Mouse (Mus musculus): Measurements from ENCODE around the gene Tbc1d4. TPM values are rescaled to one million over a fixed set of nuclear protein-coding genes. Genes with fewer than 3 reads are reported as not detected.

Tbc1d4 gene
- polyA plus RNA-seq, 1 experiment from 2014 or later, result 8.8 TPM

DNA sequence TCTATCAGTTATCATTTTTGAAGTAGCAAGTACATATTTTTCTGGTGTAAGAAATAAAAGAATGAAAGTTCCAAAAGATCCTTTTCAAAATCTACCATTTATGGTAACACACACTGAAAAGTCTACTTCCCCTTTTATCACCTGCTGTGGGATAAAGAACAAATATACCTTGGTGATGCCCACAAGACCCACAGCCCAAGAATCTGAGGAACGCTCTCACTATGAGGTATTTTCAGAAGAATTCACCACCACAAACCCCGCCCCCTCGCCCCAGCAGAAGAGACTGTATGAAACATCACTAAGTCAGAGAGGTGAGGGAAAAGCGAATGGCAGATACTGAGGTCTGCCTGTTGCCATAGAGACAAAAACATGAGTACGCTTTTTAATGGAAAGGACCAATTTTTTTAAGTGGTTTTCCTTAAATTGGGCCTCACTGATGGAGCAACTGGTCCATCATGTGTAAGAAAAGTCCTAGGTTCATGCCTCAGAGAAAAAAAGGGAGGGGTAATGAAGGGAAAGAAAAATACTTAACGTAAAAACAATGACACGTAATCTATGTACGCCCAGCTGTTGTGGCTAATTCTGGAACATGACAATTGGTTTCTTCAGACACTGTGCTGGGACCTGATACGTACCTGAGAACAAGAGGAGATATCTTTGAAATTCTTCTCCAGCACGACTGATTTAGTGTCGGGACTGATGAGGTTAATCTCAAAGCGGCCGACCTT lies 104.4 kb downstream of the Tbc1d4 start:
- no peak overlapping the region for H3K9ac ChIP-seq
- no peak overlapping the region for H3K27ac ChIP-seq
- no peak overlapping the region for H3K4me2 ChIP-seq
- H3K27me3 ChIP-seq (replicated peaks), result no peaks in the 10 kb centered on the region
- no peaks in the 10 kb centered on the region for H3K9me3 ChIP-seq
- no peaks in the 10 kb centered on the region for H3K36me3 ChIP-seq (replicated peaks)
- H3K4me3 ChIP-seq, result no peak overlapping the region
- no peak for ATAC-seq (replicated peaks)
- WGBS, result 92% methylated on average over 13 of the region's 13 CpGs
- no peaks in the 10 kb centered on the region for H3K4me1 ChIP-seq

GRCm38 (mm10) chr14:101503168-101503961 lies 105.6 kb downstream of the Tbc1d4 start:
- H3K9ac ChIP-seq, result no peak overlapping the region
- H3K4me1 ChIP-seq, result no peaks in the 10 kb centered on the region
- H3K4me3 ChIP-seq, result no peak overlapping the region
- 89% methylated on average over 3 of the region's 3 CpGs for WGBS
- no peaks in the 10 kb centered on the region for H3K27me3 ChIP-seq (replicated peaks)
- no peaks in the 10 kb centered on the region for H3K36me3 ChIP-seq (replicated peaks)
- H3K27ac ChIP-seq, result no peak overlapping the region
- H3K4me2 ChIP-seq, result no peak overlapping the region
- no peaks in the 10 kb centered on the region for H3K9me3 ChIP-seq
- no peak for ATAC-seq (replicated peaks)

DNA sequence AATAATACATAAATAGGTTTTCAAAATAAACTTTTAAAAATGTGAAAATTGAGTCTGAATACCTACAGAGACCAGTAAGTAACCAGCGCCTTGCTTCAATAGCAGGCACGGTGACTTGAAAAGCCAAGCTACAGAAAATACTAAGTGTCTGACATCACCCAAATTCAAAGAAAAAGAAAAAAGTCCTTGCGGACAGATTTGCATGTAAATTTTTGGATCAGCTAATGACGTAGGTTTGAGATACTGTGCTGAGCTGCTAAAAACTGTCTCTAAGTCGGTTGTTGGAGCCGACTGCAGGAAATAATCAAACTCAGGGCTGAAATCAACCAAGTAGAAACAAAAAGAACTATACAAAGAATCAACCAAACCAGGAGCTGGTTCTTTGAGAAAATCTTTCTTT lies 107.1 kb downstream of the Tbc1d4 start:
- Histone ChIP-seq H3K27me3 (replicated peaks) (no peaks in the 10 kb centered on the region), H3K4me3 (no peak overlapping the region), H3K9me3 (no peaks in the 10 kb centered on the region), H3K36me3 (replicated peaks) (no peaks in the 10 kb centered on the region), H3K4me1 (no peaks in the 10 kb centered on the region), H3K9ac (no peak overlapping the region), H3K4me2 (no peak overlapping the region), H3K27ac (no peak overlapping the region)
- 67% methylated on average over 6 of the region's 6 CpGs for WGBS
- no peak for ATAC-seq (replicated peaks)

DNA sequence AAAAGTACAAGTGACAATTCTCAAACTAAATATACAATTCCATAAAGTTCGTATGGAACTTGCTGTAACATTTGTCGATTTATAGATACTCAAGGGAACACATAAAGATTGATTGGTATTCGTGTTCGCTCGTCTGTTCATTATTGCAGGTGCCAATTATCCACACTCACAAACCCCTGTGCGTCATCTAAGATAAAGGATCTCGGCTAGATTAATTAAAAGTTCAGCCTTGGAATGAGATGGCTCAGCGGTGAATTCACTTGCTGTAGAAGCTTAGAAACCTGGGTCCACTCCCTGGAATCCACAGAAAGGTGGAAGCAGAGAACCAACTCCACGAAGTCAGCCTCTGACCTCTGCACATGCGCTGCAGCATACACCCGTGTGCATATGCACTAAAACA lies 107.5 kb downstream of the Tbc1d4 start:
- 67% methylated on average over 11 of the region's 11 CpGs for WGBS

DNA sequence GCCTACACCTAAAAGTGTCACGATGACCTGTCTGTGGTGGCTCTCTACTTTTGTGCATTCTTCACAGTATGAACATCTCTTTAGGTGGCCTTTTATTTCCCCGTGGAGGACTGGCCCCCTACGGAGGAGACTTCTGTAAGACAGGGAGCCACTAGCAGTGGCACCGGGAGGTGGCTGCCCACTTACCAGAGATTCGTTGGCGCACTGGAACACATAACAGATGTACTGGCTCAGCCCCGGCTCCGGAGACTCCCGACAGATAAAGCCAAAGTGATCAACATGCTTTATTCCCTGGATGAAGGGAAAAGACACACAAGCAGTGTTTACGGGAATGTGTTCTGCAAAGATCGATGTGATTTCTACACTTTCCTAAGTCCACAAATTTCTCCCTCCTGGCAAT lies 108.2 kb downstream of the Tbc1d4 start:
- Histone ChIP-seq H3K27me3 (replicated peaks) (no peaks in the 10 kb centered on the region), H3K4me1 (no peaks in the 10 kb centered on the region), H3K9ac (no peak overlapping the region), H3K9me3 (no peaks in the 10 kb centered on the region), H3K36me3 (replicated peaks) (no peaks in the 10 kb centered on the region), H3K27ac (no peak overlapping the region), H3K4me3 (no peak overlapping the region), H3K4me2 (no peak overlapping the region)
- no peak for ATAC-seq (replicated peaks)
- WGBS, result 65% methylated on average over 11 of the region's 11 CpGs

More for the DNA sequence above, 107.5 kb downstream of the Tbc1d4 start:
- Histone ChIP-seq H3K4me1 (no peaks in the 10 kb centered on the region), H3K36me3 (replicated peaks) (no peaks in the 10 kb centered on the region), H3K4me2 (no peak overlapping the region), H3K27me3 (replicated peaks) (no peaks in the 10 kb centered on the region), H3K9me3 (no peaks in the 10 kb centered on the region), H3K27ac (no peak overlapping the region), H3K4me3 (no peak overlapping the region), H3K9ac (no peak overlapping the region)
- no peak for ATAC-seq (replicated peaks)

DNA sequence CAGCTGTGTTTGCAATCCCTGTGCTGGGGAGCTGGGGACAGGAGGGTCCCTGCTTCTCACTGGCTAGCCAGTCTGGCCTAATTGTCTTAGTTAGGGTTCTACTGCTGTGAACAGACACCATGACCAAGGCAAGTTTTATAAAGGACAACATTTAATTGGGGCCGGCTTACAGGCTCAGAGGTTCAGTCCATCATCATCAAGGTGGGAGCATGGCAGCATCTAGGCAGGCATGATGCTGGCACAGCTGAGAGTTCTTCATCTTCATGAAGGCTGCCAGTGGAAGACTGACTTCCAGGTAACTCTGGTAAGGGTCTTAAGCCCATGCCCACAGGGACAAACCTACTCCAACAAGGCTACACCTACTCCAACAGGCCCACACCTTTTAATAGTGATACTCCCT lies 109.2 kb downstream of the Tbc1d4 start:
- no peak for ATAC-seq (replicated peaks)
- H3K4me1 ChIP-seq, result no peaks in the 10 kb centered on the region
- no peaks in the 10 kb centered on the region for H3K27me3 ChIP-seq (replicated peaks)
- no peak overlapping the region for H3K9ac ChIP-seq
- H3K36me3 ChIP-seq (replicated peaks), result no peaks in the 10 kb centered on the region
- 100% methylated on average over 1 of the region's 1 CpGs for WGBS
- H3K9me3 ChIP-seq, result no peaks in the 10 kb centered on the region
- no peak overlapping the region for H3K27ac ChIP-seq
- no peak overlapping the region for H3K4me3 ChIP-seq
- no peak overlapping the region for H3K4me2 ChIP-seq

- Histone ChIP-seq H3K4me1 (no peaks in the 10 kb centered on the region), H3K4me2 (no peak overlapping the region), H3K27ac (no peak overlapping the region), H3K9me3 (no peaks in the 10 kb centered on the region), H3K27me3 (replicated peaks) (no peaks in the 10 kb centered on the region), H3K9ac (no peak overlapping the region), H3K4me3 (no peak overlapping the region), H3K36me3 (replicated peaks) (no peaks in the 10 kb centered on the region)
- no peak for ATAC-seq (replicated peaks)
- 52% methylated on average over 15 of the region's 15 CpGs for WGBS
Measured at GRCm38 (mm10) chr14:101488264-101488810, 120.7 kb downstream of the Tbc1d4 start.

GRCm38 (mm10) chr14:101486550-101486949 lies 122.4 kb downstream of the Tbc1d4 start:
- Histone ChIP-seq H3K27me3 (replicated peaks) (no peaks in the 10 kb centered on the region), H3K4me2 (no peak overlapping the region), H3K27ac (no peak overlapping the region), H3K4me3 (no peak overlapping the region), H3K9ac (no peak overlapping the region), H3K4me1 (no peaks in the 10 kb centered on the region), H3K36me3 (replicated peaks) (no peaks in the 10 kb centered on the region), H3K9me3 (no peaks in the 10 kb centered on the region)
- no peak for ATAC-seq (replicated peaks)
- 71% methylated on average over 3 of the region's 3 CpGs for WGBS

DNA sequence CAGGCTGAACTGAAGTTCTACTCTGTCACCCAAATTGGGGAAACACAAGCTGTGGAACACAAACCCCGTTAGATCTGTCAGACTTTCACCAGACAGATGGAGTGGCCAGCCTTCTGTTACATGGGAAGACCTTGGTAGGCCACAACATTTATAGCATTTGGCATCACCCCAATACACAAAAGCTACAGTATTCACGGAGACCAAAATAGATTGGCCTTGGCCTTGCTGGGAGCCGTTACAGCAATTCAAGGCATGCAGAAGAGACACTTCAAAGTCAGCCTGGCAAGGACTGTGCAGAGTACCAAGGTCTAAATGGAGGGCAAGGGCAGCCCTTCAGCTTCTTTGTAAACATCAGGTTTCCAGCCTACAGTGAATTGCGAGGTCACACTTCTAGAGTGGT lies 125.8 kb downstream of the Tbc1d4 start:
- Histone ChIP-seq H3K4me3 (no peak overlapping the region), H3K9ac (no peak overlapping the region), H3K4me1 (no peaks in the 10 kb centered on the region), H3K36me3 (replicated peaks) (no peaks in the 10 kb centered on the region), H3K27me3 (replicated peaks) (no peaks in the 10 kb centered on the region), H3K27ac (no peak overlapping the region), H3K4me2 (no peak overlapping the region), H3K9me3 (no peaks in the 10 kb centered on the region)
- no peak for ATAC-seq (replicated peaks)
- 84% methylated on average over 4 of the region's 4 CpGs for WGBS

GRCm38 (mm10) chr14:101482270-101482669 lies 126.7 kb downstream of the Tbc1d4 start:
- Histone ChIP-seq H3K4me2 (no peak overlapping the region), H3K4me3 (no peak overlapping the region), H3K9me3 (no peaks in the 10 kb centered on the region), H3K4me1 (no peaks in the 10 kb centered on the region), H3K36me3 (replicated peaks) (no peaks in the 10 kb centered on the region), H3K9ac (no peak overlapping the region), H3K27ac (no peak overlapping the region), H3K27me3 (replicated peaks) (no peaks in the 10 kb centered on the region)
- 44% methylated on average over 4 of the region's 4 CpGs for WGBS
- ATAC-seq (replicated peaks), result no peak

GRCm38 (mm10) chr14:101481165-101481564 lies 127.8 kb downstream of the Tbc1d4 start:
- ATAC-seq (replicated peaks), result no peak
- Histone ChIP-seq H3K27ac (no peak overlapping the region), H3K27me3 (replicated peaks) (no peaks in the 10 kb centered on the region), H3K4me2 (no peak overlapping the region), H3K9ac (no peak overlapping the region), H3K36me3 (replicated peaks) (no peaks in the 10 kb centered on the region), H3K4me1 (no peaks in the 10 kb centered on the region), H3K4me3 (no peak overlapping the region), H3K9me3 (no peaks in the 10 kb centered on the region)
- WGBS, result 88% methylated on average over 7 of the region's 7 CpGs

GRCm38 (mm10) chr14:101480541-101480940 lies 128.4 kb downstream of the Tbc1d4 start:
- Histone ChIP-seq H3K27me3 (replicated peaks) (no peaks in the 10 kb centered on the region), H3K27ac (no peak overlapping the region), H3K4me3 (no peak overlapping the region), H3K4me1 (no peaks in the 10 kb centered on the region), H3K9ac (no peak overlapping the region), H3K36me3 (replicated peaks) (no peaks in the 10 kb centered on the region), H3K9me3 (no peaks in the 10 kb centered on the region), H3K4me2 (no peak overlapping the region)
- ATAC-seq (replicated peaks), result no peak
- 92% methylated on average over 7 of the region's 7 CpGs for WGBS
